Mouse (Mus musculus) liver, postnatal 0 days (tissue): ENCODE data around the gene Nr1h2. TPM values are rescaled to one million over a fixed set of nuclear protein-coding genes. Genes with fewer than 3 reads are reported as not detected.

Experiments
- ATAC-seq: fragments of 200-750 bp; cut with Nextera tagmentation; 2 replicates; pipeline ENCODE4 v1.8.0; 2017; ENCODE audit warnings: mild to moderate bottlenecking, moderate library complexity
- DNase-seq: peaks from one replicate; pipeline ENCODE4 v3.0.0-alpha.2; 2016
- H3K27ac ChIP-seq: fragments of 300-500 bp; sonication (generic); 2 replicates; pipeline ENCODE4 v1.5.1; 2014; ENCODE audit warnings: antibody characterized with exemption, moderate library complexity, mild to moderate bottlenecking, low read depth
- H3K27me3 ChIP-seq: fragments of 300-500 bp; sonication (generic); 2 replicates; pipeline ENCODE4 v1.6.1; 2014; ENCODE audit warnings: low read length, control low read depth, mixed read lengths; ENCODE audit not compliant: insufficient read depth
- H3K36me3 ChIP-seq: fragments of 300-500 bp; sonication (generic); replicated peaks from 2 replicates; pipeline ENCODE4 v1.6.1; 2014; ENCODE audit warnings: mild to moderate bottlenecking, control low read depth, low read length, moderate library complexity, mixed read lengths; ENCODE audit not compliant: insufficient read depth
- H3K4me1 ChIP-seq: fragments of 300-500 bp; sonication (generic); 2 replicates; pipeline ENCODE4 v1.6.1; 2014; ENCODE audit warnings: antibody characterized with exemption, mild to moderate bottlenecking, control low read depth; ENCODE audit not compliant: insufficient read depth
- H3K4me2 ChIP-seq: fragments of 300-500 bp; sonication (generic); 2 replicates; pipeline ENCODE4 v1.6.1; 2014; ENCODE audit warnings: low read depth, mild to moderate bottlenecking, low read length, moderate library complexity, mixed read lengths
- H3K4me3 ChIP-seq: fragments of 300-500 bp; sonication (generic); 2 replicates; pipeline ENCODE4 v1.5.1; 2014; ENCODE audit warnings: low read depth, low read length
- H3K9ac ChIP-seq: fragments of 300-500 bp; sonication (generic); replicated peaks from 2 replicates; pipeline ENCODE4 v1.6.1; 2014; ENCODE audit warnings: mild to moderate bottlenecking, moderate library complexity
- H3K9me3 ChIP-seq: fragments of 300-500 bp; sonication (generic); 2 replicates; pipeline ENCODE4 v1.6.1; 2016; ENCODE audit warnings: mild to moderate bottlenecking, control low read depth, low read length, mixed read lengths
- CTCF ChIP-seq: sonication (generic); IDR thresholded peaks from 2 replicates; pipeline ENCODE4 v1.5.1; 2016; ENCODE audit warnings: antibody characterized with exemption, low read depth
- EP300 ChIP-seq: IDR thresholded peaks from 2 replicates; pipeline ENCODE4 v1.6.1; 2016; ENCODE audit warnings: antibody characterized with exemption, low read depth, mild to moderate bottlenecking
- WGBS: fragments of 180-500 bp; shearing (Covaris S2); extraction: QIAGEN DNeasy Blood & Tissue Kit; methylation state at CpG from one replicate; pipeline ENCODE4 v1.1.7; 2014; ENCODE audit not compliant: insufficient replicate concordance; 5-methylcytosine and 5-hydroxymethylcytosine counted together
- polyA plus RNA-seq: library from polyadenylated mRNA; unstranded; fragments of >200 nt; fragmentation: Nextera tagmentation; extraction: Ambion mirVana; gene quantifications from 2 replicates; pipeline ENCODE4 v1.2.1, GENCODE M21; 2015

Nr1h2 gene
- polyA plus RNA-seq, 1 experiment from 2014 or later: 33.6 TPM

DNA sequence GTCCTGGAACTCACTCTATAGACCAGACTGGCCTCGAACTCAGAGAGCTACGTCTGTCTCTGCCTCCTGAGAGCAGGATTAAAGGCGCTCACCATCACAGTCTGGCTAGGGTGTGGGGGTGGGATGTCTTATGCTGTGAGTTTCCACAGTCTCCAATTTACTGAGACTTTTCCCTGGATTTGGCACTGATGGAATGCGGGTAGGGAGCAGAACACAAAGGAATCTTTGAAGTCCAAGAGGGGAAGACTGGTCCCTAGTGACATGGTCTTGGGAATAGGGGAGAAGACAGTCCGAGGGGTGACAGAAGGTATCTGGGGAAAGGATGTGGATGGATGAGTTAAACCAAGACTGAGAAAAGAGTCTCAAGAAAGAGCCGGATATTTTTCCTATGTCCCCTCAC is 33.9 kb upstream of the Nr1h2 start:
- Histone ChIP-seq H3K36me3 (no peaks in the 10 kb centered on the region), H3K4me1 (peaks cover 29% of the 10 kb centered on the region), H3K27ac (no peak overlapping the region), H3K4me2 (no peak overlapping the region), H3K9me3 (no peaks in the 10 kb centered on the region), H3K4me3 (no peak overlapping the region), H3K9ac (no peak overlapping the region), H3K27me3 (peaks cover 70% of the 10 kb centered on the region)
- no peak for ATAC-seq
- WGBS: 44% methylated on average over 6 of the region's 6 CpGs
- no peak for DNase-seq
- TF ChIP-seq CTCF (no peak), EP300 (no peak)

DNA sequence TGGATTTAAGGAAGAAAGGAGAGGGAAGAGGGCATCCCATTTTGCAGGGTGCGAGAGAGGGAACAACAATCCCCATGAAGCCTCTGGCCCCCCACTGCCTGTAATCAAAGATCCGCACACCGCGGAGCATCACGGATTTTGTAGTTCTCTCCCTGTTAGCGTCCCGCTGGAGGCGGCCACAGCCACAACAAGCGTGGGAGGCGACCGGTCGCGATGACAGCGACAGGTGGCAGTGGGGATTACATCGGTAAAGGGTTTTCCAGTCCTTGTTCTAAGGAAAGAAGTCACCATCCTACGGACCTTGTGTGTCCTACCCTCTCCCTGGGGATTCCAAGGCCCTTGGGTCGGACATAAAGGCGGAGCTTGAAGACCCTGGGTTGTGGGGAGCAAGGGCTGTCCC is 33.2 kb upstream of the Nr1h2 start:
- Histone ChIP-seq H3K9me3 (no peaks in the 10 kb centered on the region), H3K36me3 (no peaks in the 10 kb centered on the region), H3K4me2 (peak overlapping the region; percentile 23; the same call in 1 of the 2 replicates), H3K4me3 (peak overlapping the region; percentile 17; the same call in 1 of the 2 replicates), H3K9ac (no peak overlapping the region), H3K27ac (no peak overlapping the region), H3K4me1 (peaks cover 29% of the 10 kb centered on the region), H3K27me3 (peaks cover 63% of the 10 kb centered on the region)
- ATAC-seq (no peak), DNase-seq (peak; percentile 47)
- no peak for TF ChIP-seq CTCF
- no peak for TF ChIP-seq EP300
- WGBS: 2% methylated on average over 18 of the region's 18 CpGs

DNA sequence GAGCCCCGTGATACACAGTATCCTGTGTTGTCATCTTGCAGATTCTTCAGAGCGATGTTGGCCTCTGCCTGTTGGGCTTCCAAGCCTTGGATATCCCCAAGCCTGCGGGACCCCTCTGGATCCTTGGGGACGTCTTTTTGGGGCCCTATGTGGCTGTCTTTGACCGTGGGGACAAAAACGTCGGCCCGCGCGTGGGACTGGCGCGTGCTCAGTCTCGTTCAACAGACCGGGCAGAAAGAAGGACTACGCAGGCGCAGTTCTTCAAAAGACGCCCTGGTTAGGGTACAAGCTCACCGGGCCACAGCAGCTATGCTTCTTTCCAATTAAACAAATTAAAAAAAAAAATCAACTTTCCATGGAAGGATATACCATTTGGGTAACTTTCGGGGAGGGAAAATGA is 32.8 kb upstream of the Nr1h2 start:
- TF ChIP-seq CTCF (no peak), EP300 (no peak)
- Histone ChIP-seq H3K4me2 (no peak overlapping the region), H3K9me3 (no peaks in the 10 kb centered on the region), H3K27ac (no peak overlapping the region), H3K9ac (no peak overlapping the region), H3K4me3 (0 out of 2 replicates have a peak overlapping the region, but pooled peaks have one; percentile 17), H3K4me1 (peaks cover 26% of the 10 kb centered on the region), H3K27me3 (peaks cover 58% of the 10 kb centered on the region), H3K36me3 (no peaks in the 10 kb centered on the region; the same call in 1 of the 2 replicates)
- ATAC-seq (no peak), DNase-seq (no peak)
- 17% methylated on average over 19 of the region's 19 CpGs for WGBS

DNA sequence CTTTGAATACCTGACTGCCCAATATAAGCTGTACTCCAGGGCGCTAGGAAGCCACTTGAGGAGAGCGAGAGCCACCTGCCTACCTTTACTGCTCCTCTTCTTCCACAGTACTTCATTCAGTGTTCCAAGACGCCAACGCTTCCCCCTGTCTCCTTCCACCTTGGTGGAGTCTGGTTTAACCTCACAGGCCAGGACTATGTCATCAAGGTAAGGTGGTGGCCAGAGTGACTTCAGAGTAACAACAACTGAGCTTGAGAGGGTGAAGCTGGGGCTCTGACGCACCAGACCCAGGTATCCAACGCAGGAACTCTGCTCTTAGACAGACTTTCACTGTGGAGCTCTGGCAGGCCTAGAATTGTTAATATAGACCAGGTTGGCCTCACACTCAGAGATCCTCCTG is 31.9 kb upstream of the Nr1h2 start:
- Histone ChIP-seq H3K9me3 (no peaks in the 10 kb centered on the region), H3K9ac (no peak overlapping the region), H3K36me3 (no peaks in the 10 kb centered on the region; the same call in 1 of the 2 replicates), H3K4me2 (no peak overlapping the region), H3K4me3 (no peak overlapping the region), H3K27me3 (peaks cover 50% of the 10 kb centered on the region), H3K27ac (no peak overlapping the region), H3K4me1 (peaks cover 18% of the 10 kb centered on the region)
- 80% methylated on average over 6 of the region's 6 CpGs for WGBS
- ATAC-seq: no peak
- TF ChIP-seq EP300: no peak
- DNase-seq: no peak

DNA sequence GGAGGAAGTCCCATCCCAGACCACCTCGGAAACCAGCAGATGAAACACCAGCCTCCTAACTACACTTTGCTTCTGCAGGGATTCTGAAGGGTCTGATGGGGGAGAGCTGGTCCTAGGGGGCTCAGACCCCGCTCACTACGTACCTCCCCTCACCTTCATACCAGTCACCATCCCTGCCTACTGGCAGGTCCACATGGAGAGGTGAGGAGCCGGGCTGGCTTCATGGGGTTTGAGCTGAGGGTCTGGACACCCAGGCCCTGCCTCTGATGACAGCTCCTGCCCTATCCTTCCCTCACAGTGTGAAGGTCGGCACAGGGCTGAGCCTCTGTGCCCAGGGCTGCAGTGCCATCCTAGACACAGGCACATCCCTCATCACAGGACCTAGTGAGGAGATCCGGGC is 31.2 kb upstream of the Nr1h2 start:
- peaks cover 44% of the 10 kb centered on the region for H3K27me3 ChIP-seq
- no peak for DNase-seq
- H3K4me3 ChIP-seq: no peak overlapping the region
- H3K36me3 ChIP-seq: no peaks in the 10 kb centered on the region; the same call in 1 of the 2 replicates
- TF ChIP-seq CTCF (no peak), EP300 (no peak)
- no peaks in the 10 kb centered on the region for H3K9me3 ChIP-seq
- no peak overlapping the region for H3K4me2 ChIP-seq
- H3K4me1 ChIP-seq: peaks cover 14% of the 10 kb centered on the region
- no peak overlapping the region for H3K27ac ChIP-seq
- no peak overlapping the region for H3K9ac ChIP-seq
- WGBS: 76% methylated on average over 6 of the region's 6 CpGs
- no peak for ATAC-seq

DNA sequence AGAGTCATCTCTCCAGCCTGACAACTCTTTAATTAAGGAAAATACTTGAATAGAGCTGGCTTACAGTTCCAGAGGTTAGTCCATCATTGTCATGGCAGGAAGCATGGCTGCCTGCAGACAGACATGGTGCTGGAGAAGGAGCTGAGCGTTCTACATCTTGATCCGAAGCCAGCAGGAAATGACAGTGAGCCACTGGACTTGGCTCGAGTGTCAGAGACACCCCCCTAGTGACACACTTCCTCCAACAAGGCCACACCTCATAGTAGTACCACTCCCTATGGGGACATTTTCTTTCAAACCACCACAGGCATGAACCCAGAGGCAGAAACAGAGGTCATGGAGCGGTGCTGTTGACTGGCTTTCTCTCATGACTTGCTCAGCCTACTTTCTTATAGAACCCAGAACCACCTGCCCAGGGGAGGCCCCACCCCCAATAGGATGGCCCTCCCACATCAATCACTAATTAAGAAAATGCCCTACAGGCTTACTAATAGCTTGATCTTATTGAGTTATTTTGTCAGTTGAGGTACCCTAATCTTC is 30.6 kb upstream of the Nr1h2 start:
- H3K4me1 ChIP-seq: peaks cover 12% of the 10 kb centered on the region
- no peaks in the 10 kb centered on the region for H3K9me3 ChIP-seq
- ATAC-seq (no peak), DNase-seq (no peak)
- no peak overlapping the region for H3K4me2 ChIP-seq
- H3K4me3 ChIP-seq: no peak overlapping the region
- no peaks in the 10 kb centered on the region; the same call in 1 of the 2 replicates for H3K36me3 ChIP-seq
- no peak overlapping the region for H3K9ac ChIP-seq
- TF ChIP-seq CTCF (no peak), EP300 (no peak)
- H3K27me3 ChIP-seq: peaks cover 38% of the 10 kb centered on the region
- WGBS: 48% methylated on average over 4 of the region's 4 CpGs
- H3K27ac ChIP-seq: no peak overlapping the region

DNA sequence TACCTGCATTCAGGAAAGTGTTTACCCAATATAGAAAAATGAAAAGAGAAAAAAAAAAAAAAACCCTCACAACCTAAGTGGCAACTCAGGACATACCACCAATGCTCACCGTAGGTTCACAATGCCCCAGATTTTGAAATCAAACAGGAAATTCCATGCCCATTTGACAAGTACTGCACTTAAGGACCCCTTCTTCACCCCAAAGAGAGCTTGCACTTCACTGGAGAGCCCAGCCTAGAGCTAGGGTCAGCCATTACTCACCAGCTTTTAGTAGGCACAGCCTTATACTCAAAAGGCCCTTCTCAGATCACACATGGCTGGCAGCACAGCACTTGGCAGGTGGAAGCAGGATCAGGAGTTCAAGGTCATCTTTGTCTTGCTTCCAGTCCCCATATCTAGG is 29.4 kb upstream of the Nr1h2 start:
- Histone ChIP-seq H3K9ac (no peak overlapping the region), H3K4me2 (no peak overlapping the region), H3K36me3 (no peaks in the 10 kb centered on the region; the same call in 1 of the 2 replicates), H3K9me3 (no peaks in the 10 kb centered on the region), H3K27ac (no peak overlapping the region), H3K27me3 (peaks cover 26% of the 10 kb centered on the region), H3K4me1 (0 out of 2 replicates have a peak, but pooled peaks cover 4% of the 10 kb centered on the region), H3K4me3 (no peak overlapping the region)
- DNase-seq (no peak), ATAC-seq (no peak)
- no peak for TF ChIP-seq CTCF
- no peak for TF ChIP-seq EP300
- 68% methylated on average over 1 of the region's 1 CpGs for WGBS
